Mouse (Mus musculus): Measurements from ENCODE around the gene Rars.
A peak's percentile ranks its signal among the peaks of the same experiment; 100 is the strongest.
"Not testable (repeated sequence)": the region's sequence is repeated elsewhere in the genome, so short reads cannot be mapped to it uniquely, and the experiment has no call there.

The Rars gene

DNA sequence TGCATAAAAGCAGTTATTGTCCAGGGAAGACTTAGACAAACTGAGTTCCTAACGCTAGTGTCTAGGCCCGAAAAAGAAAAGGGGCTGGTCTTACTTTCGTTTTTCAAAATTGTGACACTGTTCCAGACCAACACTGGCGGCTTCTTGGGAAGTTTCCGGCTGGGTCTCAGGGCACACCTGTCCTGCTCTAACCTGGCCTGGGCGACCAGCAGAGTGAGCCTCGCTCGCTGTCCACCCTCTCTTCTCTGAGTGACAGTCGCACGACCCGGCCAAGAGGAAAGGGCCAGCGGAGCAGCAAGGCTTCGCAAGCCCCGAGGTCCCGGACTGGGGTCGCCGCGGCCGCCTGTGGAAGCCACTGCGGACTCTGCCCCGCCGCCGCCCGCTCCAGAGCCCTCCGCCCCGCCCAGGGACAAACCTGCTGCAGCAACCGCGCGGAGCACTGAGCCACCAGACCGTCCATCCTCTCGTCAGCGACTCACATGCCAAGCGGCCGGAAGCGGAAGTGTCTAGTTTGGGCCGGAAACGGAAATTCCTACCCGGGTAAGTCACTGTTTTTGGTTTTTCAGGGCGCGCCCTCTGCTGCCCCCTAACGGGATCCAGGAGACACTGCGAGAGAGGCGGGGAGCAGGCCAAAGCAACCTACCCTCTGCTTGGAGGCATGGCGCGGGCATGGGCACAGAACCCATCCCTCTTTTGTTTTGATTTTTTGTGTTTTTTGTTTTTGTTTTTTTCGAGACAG lies at the start of gene Rars:
Rars (minus strand) TSS at position 485 of the 739 bp plus-strand sequence.
- DNase-seq: peak; percentile 93 to 96

GRCm38 (mm10) chr11:35882777-35883176 lies 48.5 kb upstream of the Rars start:
- no peak for DNase-seq

DNA sequence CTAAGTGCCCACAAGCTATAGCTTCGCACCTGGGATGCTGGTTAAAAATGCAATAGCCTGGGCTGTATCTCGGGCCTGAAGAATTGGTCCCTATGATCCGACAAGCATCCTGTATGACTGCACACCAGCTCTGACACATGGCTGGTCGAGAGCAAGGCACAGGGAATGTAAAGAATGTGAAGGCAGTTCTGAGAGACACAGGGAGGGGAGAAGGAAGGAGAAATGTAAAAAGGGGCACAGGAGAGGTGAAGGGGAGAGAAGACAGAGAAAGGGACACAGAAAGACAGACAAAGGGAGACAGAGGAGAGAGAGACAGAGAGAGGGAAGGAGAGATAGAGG lies 44.2 kb upstream of the Rars start:
- no peak for DNase-seq

- DNase-seq: no peak
Measured at GRCm38 (mm10) chr11:35877651-35878558, 43.6 kb upstream of the Rars start.

DNA sequence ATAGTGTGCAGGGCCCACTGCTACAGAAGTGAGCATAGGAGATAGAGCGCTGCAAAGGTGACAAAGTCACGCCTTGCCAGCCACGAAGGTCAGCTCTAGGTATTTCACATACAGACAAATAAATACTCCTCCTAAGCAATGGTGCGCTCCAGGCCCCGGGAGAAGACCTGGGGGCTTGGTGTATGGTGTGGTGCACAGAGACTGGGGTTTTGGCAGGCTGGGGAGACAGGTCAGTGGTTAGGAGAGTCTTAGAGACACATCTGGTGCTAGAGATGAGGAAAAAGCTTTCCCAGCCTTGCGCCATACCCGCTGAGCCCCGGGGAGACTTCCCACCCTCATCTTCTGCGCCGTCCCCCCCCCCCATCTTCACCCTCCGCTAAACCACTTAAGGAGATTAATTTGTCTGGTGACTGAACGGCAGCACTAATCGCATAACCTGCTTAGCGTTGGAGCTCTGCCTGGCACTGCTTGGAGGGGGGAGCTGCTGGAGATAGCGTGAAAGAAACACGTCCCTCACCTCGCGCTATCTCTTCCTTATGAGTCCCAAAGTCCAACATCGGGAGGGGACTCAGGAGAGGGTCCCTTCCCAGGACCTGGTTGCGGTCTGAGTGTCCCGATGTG lies 39.4 kb upstream of the Rars start:
- DNase-seq: no peak

DNA sequence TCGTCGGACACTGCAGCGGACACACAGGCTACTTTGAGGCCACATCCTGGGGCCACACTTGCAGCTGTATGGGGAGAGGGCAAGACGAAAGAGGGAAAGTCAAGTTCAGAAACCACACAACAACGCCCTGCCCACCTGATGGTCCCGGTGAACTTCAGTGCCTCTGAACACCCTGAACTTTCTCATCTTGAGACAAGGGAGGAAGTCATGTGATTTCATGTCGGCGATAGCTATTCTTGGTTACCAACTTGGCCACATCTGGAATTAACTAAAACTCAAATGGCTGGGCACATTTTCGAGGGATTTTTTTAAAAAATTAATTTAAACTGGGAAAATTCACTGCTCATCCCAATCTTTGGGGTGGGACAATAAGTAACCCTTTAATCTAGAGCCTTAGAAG lies 36.7 kb upstream of the Rars start:
- no peak for DNase-seq

DNA sequence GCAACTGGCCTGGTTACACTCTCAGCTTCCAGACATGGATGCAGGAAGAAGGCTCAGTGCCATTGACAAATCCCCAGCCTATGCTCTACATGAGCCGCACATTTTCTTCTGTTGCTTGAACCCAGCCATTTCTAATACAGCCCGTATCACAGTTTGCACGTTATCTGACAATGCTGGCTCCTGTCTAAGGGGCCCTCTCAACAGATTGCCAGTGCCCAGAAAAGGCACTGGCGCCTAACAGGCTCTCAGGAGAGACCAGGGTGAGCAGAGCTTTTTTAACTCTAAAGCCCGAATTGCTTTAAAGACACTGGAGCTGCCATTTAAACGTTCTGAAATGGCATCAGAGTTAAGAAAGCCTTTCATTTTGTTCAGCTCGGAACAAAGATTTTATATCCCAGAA lies 31.8 kb upstream of the Rars start:
- no peak for DNase-seq

DNA sequence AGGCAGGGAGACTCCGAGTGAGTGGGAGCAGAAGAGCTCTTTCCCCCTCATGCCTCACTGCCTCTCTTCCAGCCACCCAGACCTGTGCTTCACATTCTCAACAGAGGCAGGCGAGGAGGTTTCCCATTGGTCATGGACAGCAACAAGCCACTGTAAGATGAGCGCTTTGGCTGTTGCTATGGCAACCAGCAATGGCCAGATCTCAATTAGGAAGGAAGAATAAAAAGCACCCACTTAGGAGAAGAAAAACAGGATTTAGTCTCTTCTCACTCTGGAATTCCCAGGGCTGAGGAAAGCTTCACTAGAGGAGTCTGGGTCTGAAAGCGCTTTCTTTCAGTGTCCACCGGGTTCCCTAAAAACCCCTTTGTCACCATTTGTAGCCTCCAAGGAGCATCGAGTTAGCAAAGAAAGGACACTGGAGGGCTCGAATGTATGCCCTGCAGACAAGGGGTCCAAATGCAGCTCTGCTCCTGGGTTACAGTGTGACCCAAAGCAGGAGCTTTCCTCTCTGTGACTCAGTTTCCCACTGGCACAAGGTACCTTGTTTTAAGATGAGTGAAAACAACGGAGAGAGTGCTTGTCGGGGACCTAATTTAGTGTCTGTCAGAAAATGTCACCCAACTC lies 30.8 kb upstream of the Rars start:
- DNase-seq: no peak

DNA sequence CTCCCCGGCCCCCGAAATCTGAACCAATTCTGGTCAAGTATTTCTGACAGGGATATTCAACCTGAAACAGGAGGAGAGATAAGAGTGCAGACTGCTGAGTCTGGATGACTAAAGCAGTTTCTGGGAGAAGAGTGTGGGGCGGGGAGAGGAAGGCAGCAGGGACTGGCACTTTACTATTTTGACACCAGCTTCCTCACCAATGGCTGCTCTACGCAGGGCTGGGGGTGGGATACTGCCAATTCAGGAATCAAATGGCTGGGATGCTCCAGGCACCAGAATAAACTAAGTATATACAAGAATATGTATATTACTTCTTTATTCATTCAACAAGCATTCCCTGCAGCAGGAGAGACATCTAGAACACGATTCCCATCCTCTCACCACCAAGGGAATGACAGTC lies 29.3 kb upstream of the Rars start:
- no peak for DNase-seq

- DNase-seq: no peak
Measured at GRCm38 (mm10) chr11:35857395-35858067, 23.2 kb upstream of the Rars start.

DNA sequence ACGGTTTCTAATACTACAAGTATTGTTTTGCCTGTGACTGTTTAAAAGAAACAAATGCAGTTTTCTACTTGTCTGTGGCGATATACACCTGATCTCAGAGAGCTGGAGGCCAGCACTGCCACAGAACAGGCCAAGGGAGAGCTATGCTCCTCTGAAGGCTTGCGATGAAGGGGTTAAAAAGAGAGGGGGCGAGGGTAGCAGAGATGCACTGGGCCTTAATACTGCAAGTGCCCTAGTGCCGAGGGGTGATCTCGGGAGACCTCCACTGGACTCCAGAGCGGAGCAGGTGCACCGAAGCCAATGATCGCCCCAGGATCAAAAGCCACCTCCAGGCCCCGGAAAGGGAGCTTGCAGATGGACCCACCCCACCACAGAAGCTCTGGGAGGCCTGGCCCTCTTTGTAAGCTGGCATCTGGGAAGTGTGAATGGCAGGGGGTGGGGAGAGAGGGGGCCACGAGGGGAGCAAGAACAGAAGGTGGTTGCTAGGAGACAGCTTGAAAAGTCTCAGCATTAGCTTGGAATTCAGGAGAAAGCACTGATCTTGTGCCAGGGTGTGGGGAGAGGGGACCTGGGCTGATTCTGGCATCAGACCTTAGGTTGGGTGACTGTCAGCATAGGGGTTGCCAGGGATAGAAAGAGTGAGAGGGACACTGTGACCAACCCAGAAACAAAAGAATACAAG lies 22.2 kb upstream of the Rars start:
- DNase-seq: no peak

GRCm38 (mm10) chr11:35855567-35855966 lies 21.3 kb upstream of the Rars start:
- DNase-seq: no peak

DNA sequence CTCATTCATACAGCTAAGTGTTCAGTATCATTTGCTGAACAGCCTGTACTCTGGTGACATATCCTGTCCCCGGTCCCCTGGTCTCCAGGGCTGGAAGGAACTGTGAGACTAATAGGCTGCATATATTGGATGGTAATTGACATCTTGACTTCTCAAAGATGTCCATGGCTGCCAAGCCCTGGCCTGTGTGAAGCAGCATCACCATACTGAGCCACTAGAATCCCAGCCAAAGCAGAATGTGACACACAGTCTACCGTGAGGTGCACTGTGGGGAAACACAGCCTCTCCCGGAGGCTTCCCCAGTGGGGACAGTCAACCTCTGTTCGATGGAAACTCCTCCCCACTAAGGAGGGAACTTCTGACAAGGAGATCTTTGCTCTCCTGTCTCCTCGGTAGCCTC lies 20.6 kb upstream of the Rars start:
- no peak for DNase-seq

DNA sequence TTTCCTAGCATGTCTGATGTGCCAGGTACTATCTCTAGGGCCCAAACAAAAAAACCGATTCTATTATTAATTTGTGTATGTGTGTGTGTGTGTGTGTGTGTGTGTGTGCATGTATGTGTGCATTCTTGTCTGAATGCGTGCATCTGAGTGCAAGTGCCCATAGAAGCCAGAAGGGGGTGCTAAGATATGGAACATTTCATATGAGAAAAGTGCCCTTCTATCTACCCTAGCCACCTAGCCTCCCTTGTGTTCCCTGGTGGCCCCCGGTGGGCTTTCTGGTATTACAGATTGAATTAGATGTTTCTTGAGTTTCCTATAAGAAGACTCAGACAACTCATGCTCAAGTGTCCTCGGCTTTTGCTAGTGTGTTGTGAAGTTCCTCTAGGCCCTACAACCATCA lies 19.3 kb upstream of the Rars start:
- DNase-seq: no peak

- DNase-seq: peak in 1 of 2 experiments; percentile 34
Measured at GRCm38 (mm10) chr11:35852731-35853130, 18.4 kb upstream of the Rars start.

GRCm38 (mm10) chr11:35844299-35844698 lies 10.0 kb upstream of the Rars start:
- DNase-seq: no peak

DNA sequence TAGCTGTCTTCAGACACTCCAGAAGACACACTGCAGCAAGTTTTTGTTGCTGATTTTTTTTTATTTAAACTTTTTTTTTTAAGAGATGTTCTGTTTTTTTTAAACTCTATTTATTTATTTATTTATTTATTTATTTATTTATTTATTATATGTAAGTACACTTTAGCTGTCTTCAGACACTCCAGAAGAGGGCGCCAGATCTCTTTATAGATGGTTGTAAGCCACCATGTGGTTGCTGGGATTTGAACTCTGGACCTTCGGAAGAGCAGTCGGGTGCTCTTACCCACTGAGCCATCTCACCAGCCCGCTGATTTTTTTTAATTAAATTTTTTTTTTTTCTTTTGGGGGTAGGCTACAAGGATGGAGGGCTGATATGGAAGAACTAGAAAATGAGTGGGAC lies 8.3 kb upstream of the Rars start:
- DNase-seq: not testable (repeated sequence)

- no peak for DNase-seq
Measured at GRCm38 (mm10) chr11:35841738-35842325, 7.5 kb upstream of the Rars start.

- not testable (repeated sequence) for DNase-seq
Measured at GRCm38 (mm10) chr11:35840806-35841205, 6.5 kb upstream of the Rars start.

DNA sequence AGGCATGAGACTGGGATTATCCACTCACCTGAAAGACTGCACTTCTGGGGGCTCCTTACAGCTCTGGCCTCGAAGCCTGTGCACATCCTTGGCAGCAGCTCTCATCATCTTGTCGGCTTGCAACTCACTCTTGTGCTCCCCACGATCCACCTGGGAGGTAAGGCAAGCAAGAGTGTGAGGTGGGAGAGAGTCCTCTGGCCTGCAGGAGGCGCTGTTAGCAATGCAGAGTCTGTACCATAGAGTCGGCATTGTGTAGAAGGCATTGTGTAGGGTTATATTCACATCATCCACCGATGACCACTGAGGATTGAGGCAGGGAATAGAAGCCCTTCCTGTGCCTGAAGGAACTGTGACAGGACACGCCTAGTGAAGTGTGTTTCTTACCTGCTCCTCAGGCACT lies 6.0 kb upstream of the Rars start:
- DNase-seq: no peak

All from kidney, adult 8-10 months (tissue).